Mouse (Mus musculus): Measurements from ENCODE around the gene Ints3. TPM values are rescaled to one million over a fixed set of nuclear protein-coding genes. Genes with fewer than 3 reads are reported as not detected.

Gene Ints3
- polyA plus RNA-seq, 1 experiment from 2014 or later, result 28.6 TPM

GRCm38 (mm10) chr3:90461935-90462334 is 28.5 kb upstream of the Ints3 start:
- no peak for ATAC-seq
- H3K27me3 ChIP-seq (replicated peaks), result peaks cover 30% of the 10 kb centered on the region
- H3K4me2 ChIP-seq (replicated peaks), result no peak overlapping the region
- no peaks in the 10 kb centered on the region for H3K36me3 ChIP-seq
- H3K27ac ChIP-seq, result no peak overlapping the region
- H3K9ac ChIP-seq, result no peak overlapping the region
- H3K9me3 ChIP-seq, result no peaks in the 10 kb centered on the region
- WGBS, result 82% methylated on average over 3 of the region's 3 CpGs
- peaks cover 17% of the 10 kb centered on the region for H3K4me1 ChIP-seq (replicated peaks)
- H3K4me3 ChIP-seq (replicated peaks), result no peak overlapping the region

- Histone ChIP-seq H3K27me3 (replicated peaks) (peaks cover 22% of the 10 kb centered on the region), H3K4me1 (replicated peaks) (peaks cover 8% of the 10 kb centered on the region; the same call in 1 of the 2 replicates), H3K9ac (no peak overlapping the region), H3K36me3 (no peaks in the 10 kb centered on the region), H3K9me3 (no peaks in the 10 kb centered on the region), H3K27ac (no peak overlapping the region), H3K4me3 (replicated peaks) (no peak overlapping the region), H3K4me2 (replicated peaks) (no peak overlapping the region)
- 73% methylated on average over 5 of the region's 5 CpGs for WGBS
- no peak for ATAC-seq
Observed at GRCm38 (mm10) chr3:90460315-90460714, 26.9 kb upstream of the Ints3 start.

- Histone ChIP-seq H3K36me3 (no peaks in the 10 kb centered on the region), H3K4me1 (replicated peaks) (peaks cover 2% of the 10 kb centered on the region; the same call in 1 of the 2 replicates), H3K9me3 (no peaks in the 10 kb centered on the region), H3K27me3 (replicated peaks) (peaks cover 16% of the 10 kb centered on the region), H3K4me2 (replicated peaks) (no peak overlapping the region), H3K9ac (no peak overlapping the region), H3K27ac (no peak overlapping the region), H3K4me3 (replicated peaks) (no peak overlapping the region)
- WGBS, result 80% methylated on average over 9 of the region's 9 CpGs
- ATAC-seq, result no peak
Observed at GRCm38 (mm10) chr3:90459727-90460126, 26.3 kb upstream of the Ints3 start.

GRCm38 (mm10) chr3:90454931-90455330 is 21.5 kb upstream of the Ints3 start:
- Histone ChIP-seq H3K9me3 (no peaks in the 10 kb centered on the region), H3K4me3 (replicated peaks) (no peak overlapping the region), H3K36me3 (no peaks in the 10 kb centered on the region), H3K27me3 (replicated peaks) (no peaks in the 10 kb centered on the region), H3K4me1 (replicated peaks) (peaks cover 8% of the 10 kb centered on the region; the same call in 1 of the 2 replicates), H3K4me2 (replicated peaks) (no peak overlapping the region), H3K27ac (no peak overlapping the region), H3K9ac (no peak overlapping the region)
- no peak for ATAC-seq
- WGBS, result 87% methylated on average over 14 of the region's 14 CpGs

GRCm38 (mm10) chr3:90451396-90452095 is 18.1 kb upstream of the Ints3 start:
- Histone ChIP-seq H3K9me3 (no peaks in the 10 kb centered on the region), H3K4me2 (replicated peaks) (peak overlapping the region; percentile 41), H3K27me3 (replicated peaks) (no peaks in the 10 kb centered on the region), H3K36me3 (no peaks in the 10 kb centered on the region), H3K4me3 (replicated peaks) (0 out of 2 replicates have a peak overlapping the region, but pooled peaks have one; percentile 4), H3K4me1 (replicated peaks) (peaks cover 15% of the 10 kb centered on the region), H3K9ac (no peak overlapping the region), H3K27ac (no peak overlapping the region)
- ATAC-seq, result no peak
- 41% methylated on average over 10 of the region's 10 CpGs for WGBS

GRCm38 (mm10) chr3:90450874-90451273 is 17.5 kb upstream of the Ints3 start:
- peaks cover 19% of the 10 kb centered on the region for H3K4me1 ChIP-seq (replicated peaks)
- peak overlapping the region; percentile 41 for H3K4me2 ChIP-seq (replicated peaks)
- 0 out of 2 replicates have a peak overlapping the region, but pooled peaks have one; percentile 4 for H3K4me3 ChIP-seq (replicated peaks)
- H3K27ac ChIP-seq, result no peak overlapping the region
- 29% methylated on average over 12 of the region's 12 CpGs for WGBS
- ATAC-seq, result no peak
- H3K27me3 ChIP-seq (replicated peaks), result no peaks in the 10 kb centered on the region
- no peaks in the 10 kb centered on the region for H3K36me3 ChIP-seq
- H3K9ac ChIP-seq, result no peak overlapping the region
- no peaks in the 10 kb centered on the region for H3K9me3 ChIP-seq

GRCm38 (mm10) chr3:90448626-90449025 is 15.2 kb upstream of the Ints3 start:
- H3K27me3 ChIP-seq (replicated peaks), result no peaks in the 10 kb centered on the region
- no peak overlapping the region for H3K4me3 ChIP-seq (replicated peaks)
- H3K9ac ChIP-seq, result no peak overlapping the region
- no peaks in the 10 kb centered on the region for H3K36me3 ChIP-seq
- WGBS, result 59% methylated on average over 6 of the region's 6 CpGs
- H3K4me1 ChIP-seq (replicated peaks), result peaks cover 23% of the 10 kb centered on the region
- ATAC-seq, result no peak
- no peak overlapping the region for H3K27ac ChIP-seq
- H3K4me2 ChIP-seq (replicated peaks), result no peak overlapping the region
- no peaks in the 10 kb centered on the region for H3K9me3 ChIP-seq

GRCm38 (mm10) chr3:90447123-90447494 is 13.7 kb upstream of the Ints3 start:
- Histone ChIP-seq H3K4me1 (replicated peaks) (peaks cover 23% of the 10 kb centered on the region), H3K27ac (peak overlapping the region; percentile 93), H3K27me3 (replicated peaks) (no peaks in the 10 kb centered on the region), H3K9ac (peak overlapping the region; percentile 14; the same call in 1 of the 2 replicates), H3K4me2 (replicated peaks) (peak overlapping the region; percentile 55), H3K36me3 (no peaks in the 10 kb centered on the region), H3K9me3 (no peaks in the 10 kb centered on the region), H3K4me3 (replicated peaks) (peak overlapping the region; percentile 22; the same call in 1 of the 2 replicates)
- peak; percentile 20; the same call in 1 of the 2 replicates for ATAC-seq
- WGBS, result 37% methylated on average over 7 of the region's 7 CpGs

- peaks cover 23% of the 10 kb centered on the region for H3K4me1 ChIP-seq (replicated peaks)
- peak overlapping the region; percentile 55 for H3K4me2 ChIP-seq (replicated peaks)
- ATAC-seq, result peak; percentile 95
- peak overlapping the region; percentile 14; the same call in 1 of the 2 replicates for H3K9ac ChIP-seq
- peak overlapping the region; percentile 22 for H3K4me3 ChIP-seq (replicated peaks)
- under 1% methylated on average over 17 of the region's 17 CpGs for WGBS
- no peaks in the 10 kb centered on the region for H3K9me3 ChIP-seq
- H3K27me3 ChIP-seq (replicated peaks), result no peaks in the 10 kb centered on the region
- peak overlapping the region; percentile 93 for H3K27ac ChIP-seq
- H3K36me3 ChIP-seq, result no peaks in the 10 kb centered on the region
Observed at GRCm38 (mm10) chr3:90446389-90447122, 13.1 kb upstream of the Ints3 start.

GRCm38 (mm10) chr3:90445417-90446200 is 12.2 kb upstream of the Ints3 start:
- H3K36me3 ChIP-seq, result no peaks in the 10 kb centered on the region
- peak overlapping the region; percentile 55 for H3K4me2 ChIP-seq (replicated peaks)
- no peaks in the 10 kb centered on the region for H3K9me3 ChIP-seq
- H3K9ac ChIP-seq, result no peak overlapping the region
- no peak overlapping the region for H3K4me3 ChIP-seq (replicated peaks)
- H3K27me3 ChIP-seq (replicated peaks), result no peaks in the 10 kb centered on the region
- ATAC-seq, result no peak
- peaks cover 15% of the 10 kb centered on the region for H3K4me1 ChIP-seq (replicated peaks)
- peak overlapping the region; percentile 93 for H3K27ac ChIP-seq
- WGBS, result 61% methylated on average over 11 of the region's 11 CpGs

GRCm38 (mm10) chr3:90443977-90444376 is 10.6 kb upstream of the Ints3 start:
- H3K27ac ChIP-seq, result no peak overlapping the region
- H3K36me3 ChIP-seq, result no peaks in the 10 kb centered on the region
- H3K9ac ChIP-seq, result no peak overlapping the region
- no peak for ATAC-seq
- H3K27me3 ChIP-seq (replicated peaks), result no peaks in the 10 kb centered on the region
- peaks cover 14% of the 10 kb centered on the region for H3K4me1 ChIP-seq (replicated peaks)
- H3K4me3 ChIP-seq (replicated peaks), result no peak overlapping the region
- H3K9me3 ChIP-seq, result no peaks in the 10 kb centered on the region
- no peak overlapping the region for H3K4me2 ChIP-seq (replicated peaks)
- WGBS, result 90% methylated on average over 3 of the region's 3 CpGs

GRCm38 (mm10) chr3:90440756-90441155 is 7.3 kb upstream of the Ints3 start:
- ATAC-seq, result no peak
- no peaks in the 10 kb centered on the region for H3K27me3 ChIP-seq (replicated peaks)
- no peak overlapping the region for H3K4me2 ChIP-seq (replicated peaks)
- H3K9me3 ChIP-seq, result no peaks in the 10 kb centered on the region
- no peak overlapping the region for H3K9ac ChIP-seq
- H3K27ac ChIP-seq, result no peak overlapping the region
- 0 out of 2 replicates have a peak, but pooled peaks cover 2% of the 10 kb centered on the region for H3K4me1 ChIP-seq (replicated peaks)
- 84% methylated on average over 2 of the region's 2 CpGs for WGBS
- no peak overlapping the region for H3K4me3 ChIP-seq (replicated peaks)
- no peaks in the 10 kb centered on the region for H3K36me3 ChIP-seq

Data from intestine, embryonic 15.5 days (tissue).